Mouse (Mus musculus): ENCODE measurements around the gene Wwp2. TPM values are rescaled to one million over a fixed set of nuclear protein-coding genes. Genes with fewer than 3 reads are reported as not detected.
"Not testable (repeated sequence)": the region's sequence is repeated elsewhere in the genome, so short reads cannot be mapped to it uniquely, and the experiment has no call there.

Gene Wwp2
- polyA plus RNA-seq, 1 experiment from 2014 or later = 39.4 TPM

DNA sequence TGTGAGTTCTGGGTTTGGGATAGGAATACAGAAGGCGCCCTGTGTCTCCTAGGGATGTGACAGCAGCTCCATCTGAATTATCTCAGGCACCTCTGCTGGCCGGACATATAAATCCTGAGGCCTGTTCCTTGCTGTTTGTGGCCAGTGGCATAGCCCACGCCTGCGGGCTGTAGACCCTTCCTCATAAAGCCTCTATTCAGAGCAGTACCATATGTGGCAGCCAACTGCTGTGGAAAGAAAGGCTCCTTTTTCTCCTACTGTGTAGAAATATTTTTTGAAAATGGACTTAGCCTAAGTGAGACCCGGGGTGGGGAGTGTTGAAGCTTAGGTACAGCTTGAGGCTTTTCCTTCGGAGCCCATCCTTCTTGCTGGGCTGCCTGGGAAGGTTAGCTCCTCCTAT, 22.1 kb downstream of the Wwp2 start:
- ATAC-seq (replicated peaks) = no peak
- Histone ChIP-seq H3K27ac (replicated peaks) (no peak overlapping the region), H3K36me3 (peaks cover 35% of the 10 kb centered on the region), H3K4me1 (no peaks in the 10 kb centered on the region), H3K9ac (replicated peaks) (no peak overlapping the region), H3K27me3 (no peaks in the 10 kb centered on the region), H3K4me3 (no peak overlapping the region), H3K4me2 (replicated peaks) (no peak overlapping the region), H3K9me3 (no peaks in the 10 kb centered on the region)
- WGBS = 88% methylated on average over 6 of the region's 6 CpGs

DNA sequence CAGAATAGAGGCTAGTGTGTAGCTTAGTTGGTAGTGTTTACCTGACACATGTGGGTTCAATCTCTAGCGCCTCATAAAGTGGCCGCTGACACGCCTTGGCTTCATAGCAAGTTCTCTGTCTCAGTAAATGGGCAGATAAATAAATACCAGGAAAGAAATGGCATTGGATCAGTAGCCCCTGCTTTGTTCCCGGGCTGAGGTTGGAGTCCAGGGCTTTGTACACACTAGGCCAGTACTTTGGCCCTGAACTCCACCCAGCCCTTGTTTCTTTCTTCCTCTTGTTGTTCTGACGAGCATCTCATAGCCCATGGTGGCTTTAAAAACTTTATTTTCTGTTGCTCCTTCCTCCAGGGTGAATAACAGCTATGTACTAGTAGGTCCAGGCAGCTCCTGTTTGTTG, 26.3 kb downstream of the Wwp2 start:
- H3K36me3 ChIP-seq = peaks cover 50% of the 10 kb centered on the region
- ATAC-seq (replicated peaks) = no peak
- H3K4me2 ChIP-seq (replicated peaks) = no peak overlapping the region
- 95% methylated on average over 5 of the region's 5 CpGs for WGBS
- H3K27ac ChIP-seq (replicated peaks) = no peak overlapping the region
- no peak overlapping the region for H3K9ac ChIP-seq (replicated peaks)
- no peak overlapping the region for H3K4me3 ChIP-seq
- no peaks in the 10 kb centered on the region for H3K4me1 ChIP-seq
- H3K9me3 ChIP-seq = no peaks in the 10 kb centered on the region
- no peaks in the 10 kb centered on the region for H3K27me3 ChIP-seq

DNA sequence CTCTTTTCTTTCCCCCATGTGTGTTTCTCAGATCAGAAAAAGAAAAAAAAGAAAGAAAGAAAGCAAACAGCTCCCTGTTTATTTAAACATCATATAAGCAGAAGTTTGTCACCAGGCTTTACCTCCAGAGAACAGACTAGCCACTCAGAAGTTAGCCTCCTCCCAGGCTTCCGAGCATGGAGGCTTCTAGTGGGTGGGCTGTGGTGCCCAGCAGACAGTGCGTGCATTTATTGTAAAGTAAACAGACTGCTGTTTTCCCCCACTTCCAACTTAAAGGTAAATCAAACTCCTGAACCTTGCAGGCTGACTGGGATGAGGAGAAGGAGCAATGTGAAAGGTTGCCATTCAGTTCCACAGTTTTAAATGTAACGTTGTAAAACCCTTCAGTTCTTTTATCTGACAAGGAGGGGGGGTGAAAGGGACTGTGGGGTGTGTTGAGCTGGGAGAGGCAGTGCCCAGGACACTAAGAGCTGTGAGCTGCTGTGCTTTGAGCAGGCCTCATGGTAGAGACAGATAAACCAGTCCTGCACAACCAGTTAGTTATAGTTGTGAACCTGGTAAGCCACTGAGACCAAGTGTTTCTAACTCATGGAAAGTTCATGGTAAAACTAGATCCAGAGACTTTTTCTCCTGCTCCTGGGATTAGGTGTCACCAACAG, 29.3 kb downstream of the Wwp2 start:
- H3K27me3 ChIP-seq = no peaks in the 10 kb centered on the region
- no peaks in the 10 kb centered on the region for H3K4me1 ChIP-seq
- H3K36me3 ChIP-seq = peaks cover 34% of the 10 kb centered on the region
- no peak for ATAC-seq (replicated peaks)
- no peak overlapping the region for H3K4me3 ChIP-seq
- WGBS = 63% methylated on average over 3 of the region's 3 CpGs
- H3K4me2 ChIP-seq (replicated peaks) = no peak overlapping the region
- H3K9me3 ChIP-seq = no peaks in the 10 kb centered on the region
- H3K27ac ChIP-seq (replicated peaks) = no peak overlapping the region
- no peak overlapping the region for H3K9ac ChIP-seq (replicated peaks)

- Histone ChIP-seq H3K4me3 (no peak overlapping the region), H3K4me1 (no peaks in the 10 kb centered on the region), H3K27me3 (no peaks in the 10 kb centered on the region), H3K27ac (replicated peaks) (no peak overlapping the region), H3K9ac (replicated peaks) (no peak overlapping the region), H3K9me3 (no peaks in the 10 kb centered on the region), H3K36me3 (peaks cover 23% of the 10 kb centered on the region), H3K4me2 (replicated peaks) (no peak overlapping the region)
- no peak for ATAC-seq (replicated peaks)
- WGBS = 85% methylated on average over 5 of the region's 5 CpGs
Observed at GRCm38 (mm10) chr8:107466642-107467041, 30.5 kb downstream of the Wwp2 start.

DNA sequence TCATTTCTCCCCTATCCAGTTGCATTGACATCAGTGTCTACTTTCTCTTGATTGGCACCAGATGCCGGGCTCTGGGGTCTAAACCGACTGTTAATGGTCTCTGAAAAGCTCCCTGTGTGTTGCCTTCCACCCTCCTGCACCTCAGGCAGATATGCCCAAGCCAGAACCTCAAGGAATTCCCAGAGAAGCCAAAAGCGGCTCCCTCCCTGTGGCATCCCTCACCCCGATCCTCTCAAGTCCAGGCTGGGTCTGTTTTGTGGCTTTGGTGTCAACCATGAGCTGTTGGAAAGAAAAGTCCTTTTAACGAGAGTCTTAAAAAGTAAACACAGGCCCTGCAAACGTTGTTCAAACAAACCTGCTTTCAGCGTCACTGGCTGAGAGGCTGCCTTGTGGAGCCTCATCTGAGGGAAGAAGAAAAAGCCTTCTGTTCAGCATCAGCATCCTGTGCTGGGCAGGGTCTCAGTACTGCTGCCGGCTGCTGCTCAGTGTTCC, 32.7 kb downstream of the Wwp2 start:
- H3K27me3 ChIP-seq = no peaks in the 10 kb centered on the region
- no peak overlapping the region for H3K4me2 ChIP-seq (replicated peaks)
- ATAC-seq (replicated peaks) = no peak
- no peak overlapping the region for H3K9ac ChIP-seq (replicated peaks)
- no peaks in the 10 kb centered on the region for H3K4me1 ChIP-seq
- no peaks in the 10 kb centered on the region for H3K9me3 ChIP-seq
- no peak overlapping the region for H3K4me3 ChIP-seq
- H3K27ac ChIP-seq (replicated peaks) = no peak overlapping the region
- peaks cover 10% of the 10 kb centered on the region; the same call in 1 of the 2 replicates for H3K36me3 ChIP-seq
- WGBS = 54% methylated on average over 8 of the region's 8 CpGs

DNA sequence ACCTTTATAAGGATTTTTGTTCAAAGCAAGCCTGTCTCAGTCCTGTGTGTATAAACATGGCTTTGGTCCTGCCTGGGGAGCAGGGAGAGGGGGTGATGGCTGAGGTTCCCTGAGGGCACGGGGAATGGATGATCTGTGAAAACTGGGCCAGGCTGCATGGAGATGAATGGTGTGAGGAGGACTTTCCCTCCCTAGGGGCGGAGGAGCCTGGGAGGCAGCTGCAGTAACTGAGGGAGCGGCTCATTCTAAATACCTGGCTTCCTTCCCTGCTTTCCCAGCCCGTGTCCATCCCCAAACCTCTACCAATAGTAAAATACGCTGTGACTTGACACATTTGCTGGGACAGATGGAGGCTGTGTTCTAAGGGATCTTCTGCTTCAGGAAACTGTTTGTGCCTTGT, 34.1 kb downstream of the Wwp2 start:
- Histone ChIP-seq H3K9ac (replicated peaks) (no peak overlapping the region), H3K36me3 (peaks cover 10% of the 10 kb centered on the region; the same call in 1 of the 2 replicates), H3K27me3 (no peaks in the 10 kb centered on the region), H3K4me3 (no peak overlapping the region), H3K27ac (replicated peaks) (no peak overlapping the region), H3K4me2 (replicated peaks) (no peak overlapping the region), H3K9me3 (no peaks in the 10 kb centered on the region), H3K4me1 (no peaks in the 10 kb centered on the region)
- WGBS = 78% methylated on average over 5 of the region's 5 CpGs
- ATAC-seq (replicated peaks) = no peak

DNA sequence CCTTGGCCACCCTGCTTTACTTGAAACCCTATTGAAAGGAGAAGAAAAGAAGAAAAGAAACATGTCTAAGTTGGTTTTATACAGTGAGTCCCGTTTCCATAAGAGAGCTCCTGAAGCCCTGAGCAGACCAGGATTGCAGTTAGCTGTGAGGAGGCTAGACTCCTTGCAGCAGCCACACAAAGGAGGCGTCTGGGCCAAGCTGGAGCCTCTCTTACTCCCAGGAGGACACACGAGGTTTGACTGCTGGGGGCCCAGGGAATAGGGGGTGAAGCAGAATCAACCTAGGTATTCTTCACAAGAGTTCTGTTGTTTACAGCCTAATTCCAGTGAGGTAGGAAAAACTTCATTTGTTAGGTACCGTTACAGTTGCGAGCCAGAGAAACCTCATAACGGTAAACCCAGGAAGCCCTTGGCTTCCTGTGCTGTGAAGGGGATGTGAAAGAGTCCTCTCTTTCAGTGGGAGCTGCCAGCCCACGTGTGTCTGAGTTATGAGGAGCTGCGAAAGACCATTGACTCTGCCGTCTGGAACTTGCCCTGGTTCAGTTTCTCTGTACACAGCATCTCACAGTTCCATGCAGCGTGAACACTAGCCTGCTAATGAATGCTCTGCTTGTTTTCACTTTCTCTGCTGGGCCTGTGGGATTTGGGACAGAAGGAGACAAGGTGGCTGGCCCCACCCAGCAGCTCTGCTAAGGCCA, 36.4 kb downstream of the Wwp2 start:
- 68% methylated on average over 10 of the region's 10 CpGs for WGBS
- H3K9me3 ChIP-seq = no peaks in the 10 kb centered on the region
- no peak overlapping the region for H3K9ac ChIP-seq (replicated peaks)
- no peak overlapping the region for H3K4me3 ChIP-seq
- ATAC-seq (replicated peaks) = no peak
- no peak overlapping the region for H3K27ac ChIP-seq (replicated peaks)
- H3K36me3 ChIP-seq = 0 out of 2 replicates have a peak, but pooled peaks cover 4% of the 10 kb centered on the region
- no peaks in the 10 kb centered on the region for H3K27me3 ChIP-seq
- no peaks in the 10 kb centered on the region for H3K4me1 ChIP-seq
- H3K4me2 ChIP-seq (replicated peaks) = no peak overlapping the region

- H3K27me3 ChIP-seq = no peaks in the 10 kb centered on the region
- no peak for ATAC-seq (replicated peaks)
- H3K27ac ChIP-seq (replicated peaks) = no peak overlapping the region
- no peaks in the 10 kb centered on the region for H3K9me3 ChIP-seq
- WGBS = 96% methylated on average over 4 of the region's 4 CpGs
- H3K4me3 ChIP-seq = no peak overlapping the region
- H3K4me1 ChIP-seq = no peaks in the 10 kb centered on the region
- 0 out of 2 replicates have a peak, but pooled peaks cover 4% of the 10 kb centered on the region for H3K36me3 ChIP-seq
- H3K9ac ChIP-seq (replicated peaks) = no peak overlapping the region
- H3K4me2 ChIP-seq (replicated peaks) = no peak overlapping the region
Observed at GRCm38 (mm10) chr8:107473369-107473768, 37.2 kb downstream of the Wwp2 start.

- 89% methylated on average over 3 of the region's 3 CpGs for WGBS
- Histone ChIP-seq H3K27ac (replicated peaks) (no peak overlapping the region), H3K4me1 (no peaks in the 10 kb centered on the region), H3K4me3 (no peak overlapping the region), H3K9me3 (no peaks in the 10 kb centered on the region), H3K4me2 (replicated peaks) (no peak overlapping the region), H3K9ac (replicated peaks) (no peak overlapping the region), H3K27me3 (no peaks in the 10 kb centered on the region), H3K36me3 (0 out of 2 replicates have a peak, but pooled peaks cover 4% of the 10 kb centered on the region)
- ATAC-seq (replicated peaks) = no peak
Observed at GRCm38 (mm10) chr8:107475613-107476012, 39.4 kb downstream of the Wwp2 start.

GRCm38 (mm10) chr8:107476786-107477185, 40.6 kb downstream of the Wwp2 start:
- H3K27ac ChIP-seq (replicated peaks); H3K4me3 ChIP-seq; H3K9ac ChIP-seq (replicated peaks); H3K4me1 ChIP-seq; ATAC-seq (replicated peaks); H3K4me2 ChIP-seq (replicated peaks); H3K36me3 ChIP-seq; H3K9me3 ChIP-seq; H3K27me3 ChIP-seq: not testable (repeated sequence)
- WGBS = 86% methylated on average over 7 of the region's 7 CpGs

DNA sequence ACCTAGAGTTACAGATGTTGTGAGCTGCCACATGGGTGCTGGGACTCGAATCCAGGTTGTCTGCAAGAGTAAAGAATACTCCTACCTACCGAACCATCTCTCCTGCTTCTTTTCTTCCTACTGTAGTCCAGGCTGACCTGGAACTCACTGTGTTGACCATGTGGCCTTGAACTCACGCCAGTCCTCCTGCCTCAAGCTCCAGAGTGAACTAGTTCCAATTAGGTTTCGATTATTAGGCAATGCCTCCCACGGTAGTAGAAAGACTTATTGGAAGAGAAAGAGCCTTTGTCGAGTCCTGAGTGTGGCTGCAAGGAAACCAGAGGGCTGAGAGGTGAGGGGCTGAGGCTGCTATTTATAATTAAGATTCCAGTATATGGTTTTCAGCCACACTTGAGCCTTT, 42.6 kb downstream of the Wwp2 start:
- Histone ChIP-seq H3K4me3 (no peak overlapping the region), H3K4me2 (replicated peaks) (no peak overlapping the region), H3K27me3 (no peaks in the 10 kb centered on the region), H3K9ac (replicated peaks) (no peak overlapping the region), H3K36me3 (0 out of 2 replicates have a peak, but pooled peaks cover 4% of the 10 kb centered on the region), H3K27ac (replicated peaks) (no peak overlapping the region), H3K9me3 (no peaks in the 10 kb centered on the region), H3K4me1 (peaks cover 11% of the 10 kb centered on the region)
- ATAC-seq (replicated peaks) = no peak
- WGBS = 61% methylated on average over 6 of the region's 6 CpGs

DNA sequence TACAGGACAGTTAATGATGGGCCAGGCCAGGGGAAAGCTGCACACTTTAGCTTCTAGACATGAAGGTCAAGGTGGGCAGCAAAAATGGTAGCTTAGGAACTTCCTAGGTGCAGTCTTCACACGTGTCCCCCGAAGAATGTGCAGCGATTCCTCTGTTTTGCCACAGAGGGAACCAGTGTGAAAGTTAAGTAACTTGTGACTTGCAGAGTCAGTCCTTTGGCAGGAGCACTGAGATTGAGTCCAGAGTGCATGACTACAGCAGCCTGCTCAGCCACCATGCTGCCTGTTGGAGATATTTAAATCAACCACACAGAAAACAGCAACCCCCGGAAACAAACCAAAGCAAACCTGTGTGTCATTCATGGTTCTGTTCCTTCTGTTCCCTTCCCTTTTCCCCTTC, 44.3 kb downstream of the Wwp2 start:
- Histone ChIP-seq H3K4me3 (no peak overlapping the region), H3K4me1 (peaks cover 11% of the 10 kb centered on the region), H3K4me2 (replicated peaks) (no peak overlapping the region), H3K27ac (replicated peaks) (no peak overlapping the region), H3K27me3 (no peaks in the 10 kb centered on the region), H3K9ac (replicated peaks) (no peak overlapping the region), H3K9me3 (no peaks in the 10 kb centered on the region), H3K36me3 (no peaks in the 10 kb centered on the region)
- ATAC-seq (replicated peaks) = no peak
- 92% methylated on average over 4 of the region's 4 CpGs for WGBS
